Mouse (Mus musculus) central nervous system, embryonic 18 days (tissue): ENCODE results near the gene Gpam. TPM values are rescaled to one million over a fixed set of nuclear protein-coding genes. Genes with fewer than 3 reads are reported as not detected.

Experiments
- polyA plus RNA-seq: library from polyadenylated mRNA; depleted of rRNA; stranded (reverse); fragments of >200 nt; gene quantifications from 2 replicates; pipeline ENCODE4 v1.2.3, GENCODE M21; 2012; rRNA removed

Gene Gpam
- 31.0 and 31.9 TPM in 2 replicates for polyA plus RNA-seq

GRCm38 (mm10) chr19:55127072-55127718 is at the start of gene Gpam:
Gene Gpam, minus strand, starts transcription at chr19:55127238.

Other genes with a start within 250 kb of the Gpam start
- 0.10 and 0.12 TPM in 2 replicates for gene Tectb, start 53.5 kb upstream of the Gpam start, polyA plus RNA-seq
- gene Gucy2g, start 114.0 kb upstream of the Gpam start, polyA plus RNA-seq: 0.17 and 0.31 TPM in 2 replicates
- 9.7 and 14.3 TPM in 2 replicates for gene Acsl5, start 124.7 kb upstream of the Gpam start, polyA plus RNA-seq
- 21.1 and 21.7 TPM in 2 replicates for gene Zdhhc6, start 188.8 kb upstream of the Gpam start, polyA plus RNA-seq
- gene Vti1a, start 189.1 kb upstream of the Gpam start, polyA plus RNA-seq: 21.9 and 23.9 TPM in 2 replicates